Mouse (Mus musculus) lung, embryonic 15.5 days (tissue): ENCODE measurements around the gene Pi4k2b. TPM values are rescaled to one million over a fixed set of nuclear protein-coding genes. Genes with fewer than 3 reads are reported as not detected.

Experiments
- ATAC-seq: fragments of 200-750 bp; cut with Nextera tagmentation; 2 replicates; pipeline ENCODE4 v1.8.0; 2017; ENCODE audit warnings: moderate number of reproducible peaks, borderline replicate concordance; ENCODE audit not compliant: low FRiP score, low TSS enrichment; ENCODE audit errors: extremely low read depth
- H3K27ac ChIP-seq: fragments of 300-500 bp; sonication (generic); 2 replicates; pipeline ENCODE4 v1.5.1; 2015; ENCODE audit warnings: moderate library complexity, mild to moderate bottlenecking, inconsistent platforms
- H3K27me3 ChIP-seq: fragments of 300-500 bp; sonication (generic); 2 replicates; pipeline ENCODE4 v1.6.1; 2015; ENCODE audit warnings: inconsistent platforms
- H3K36me3 ChIP-seq: fragments of 300-500 bp; sonication (generic); 2 replicates; pipeline ENCODE4 v1.6.1; 2015; ENCODE audit warnings: inconsistent platforms
- H3K4me1 ChIP-seq: fragments of 300-500 bp; sonication (generic); 2 replicates; pipeline ENCODE4 v1.6.1; 2015; ENCODE audit warnings: inconsistent platforms
- H3K4me2 ChIP-seq: fragments of 300-500 bp; sonication (generic); 2 replicates; pipeline ENCODE4 v1.6.1; 2015; ENCODE audit warnings: inconsistent platforms, mild to moderate bottlenecking, moderate library complexity
- H3K4me3 ChIP-seq: fragments of 300-500 bp; sonication (generic); 2 replicates; pipeline ENCODE4 v1.5.1; 2015; ENCODE audit warnings: mild to moderate bottlenecking, inconsistent platforms
- H3K9ac ChIP-seq: fragments of 300-500 bp; sonication (generic); 2 replicates; pipeline ENCODE4 v1.6.1; 2015; ENCODE audit warnings: inconsistent platforms
- H3K9me3 ChIP-seq: fragments of 300-500 bp; sonication (generic); 2 replicates; pipeline ENCODE4 v1.6.1; 2016; ENCODE audit warnings: inconsistent platforms
- whole genome bisulfite sequencing: fragments of 180-500 bp; shearing (Covaris S2); methylation state at CpG from one replicate; pipeline ENCODE4 v1.1.7; 2015; 5-methylcytosine and 5-hydroxymethylcytosine counted together
- polyA plus RNA-seq: library from polyadenylated mRNA; unstranded; fragments of >200 nt; fragmentation: Nextera tagmentation; extraction: Ambion mirVana; gene quantifications from 2 replicates; pipeline ENCODE4 v1.2.1, GENCODE M21; 2015

Pi4k2b gene
- polyA plus RNA-seq, 1 experiment from 2014 or later: 35.7 TPM

DNA sequence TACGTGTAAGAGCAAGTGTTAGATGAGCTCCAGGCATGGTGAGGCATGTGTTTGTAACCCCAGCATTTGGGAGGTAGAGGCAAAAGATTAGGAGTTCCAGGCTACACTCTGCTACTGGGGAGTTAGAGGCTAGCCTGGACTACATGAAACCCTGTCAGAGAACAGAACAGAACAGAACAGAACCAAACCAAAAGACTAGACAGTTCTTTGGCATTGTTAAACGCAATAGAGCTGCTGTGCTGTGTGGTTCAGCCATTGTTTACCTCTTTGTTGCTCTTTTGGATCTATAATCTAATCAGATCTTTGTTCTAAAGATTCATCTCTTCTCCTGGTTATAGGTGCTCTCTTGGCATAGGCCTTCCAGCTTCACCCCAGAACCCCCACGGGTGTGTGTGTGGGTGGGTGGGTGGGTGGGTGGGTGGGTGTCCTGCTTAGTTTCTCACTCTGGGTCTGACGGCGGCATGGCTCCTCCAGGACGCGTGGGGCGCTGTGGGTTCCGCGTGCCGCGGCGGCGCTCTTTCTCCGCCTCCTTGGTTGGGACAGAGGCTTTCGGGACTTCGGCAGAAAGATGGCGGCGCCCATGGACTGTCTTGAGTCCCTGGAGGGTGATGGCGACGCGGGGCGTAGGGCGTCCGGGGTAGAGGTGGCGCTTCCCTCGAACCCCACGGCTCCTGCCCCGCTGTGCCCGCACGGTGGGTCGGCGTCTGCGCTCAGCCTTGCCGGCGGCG lies 41.3 kb downstream of the Pi4k2b start:
- peak overlapping the region; percentile 52 for H3K4me2 ChIP-seq
- 4% methylated on average over 37 of the region's 37 CpGs for WGBS
- peak overlapping the region; percentile 60; the same call in 1 of the 2 replicates for H3K27ac ChIP-seq
- peak overlapping the region; percentile 75 for H3K9ac ChIP-seq
- H3K4me1 ChIP-seq: no peaks in the 10 kb centered on the region
- 0 out of 2 replicates have a peak, but pooled peaks cover 2% of the 10 kb centered on the region for H3K36me3 ChIP-seq
- H3K9me3 ChIP-seq: no peaks in the 10 kb centered on the region
- peak overlapping the region; percentile 84 for H3K4me3 ChIP-seq
- peak; percentile 96 for ATAC-seq
- H3K27me3 ChIP-seq: no peaks in the 10 kb centered on the region

DNA sequence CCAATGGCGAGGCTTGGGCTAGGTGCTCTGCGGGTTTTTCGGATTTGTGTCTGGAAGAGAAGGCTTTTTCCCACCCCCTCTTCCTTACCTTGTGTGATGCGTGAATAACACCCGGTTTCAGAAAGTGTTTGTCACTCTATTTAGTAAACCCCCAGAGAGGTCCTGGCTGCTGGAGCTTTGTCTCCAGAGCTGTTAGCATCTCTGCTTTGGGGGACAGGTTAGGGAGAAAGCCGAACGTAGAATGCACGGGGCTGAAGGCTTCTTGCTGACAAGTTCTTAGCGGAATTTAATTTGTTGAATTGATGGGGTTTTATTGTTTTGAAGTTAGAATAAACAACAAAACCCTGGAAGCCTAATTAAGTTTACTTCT lies 41.9 kb downstream of the Pi4k2b start:
- 0 out of 2 replicates have a peak, but pooled peaks cover 2% of the 10 kb centered on the region for H3K36me3 ChIP-seq

GRCm38 (mm10) chr5:52783957-52784356 lies 42.6 kb downstream of the Pi4k2b start:
- no peak overlapping the region for H3K27ac ChIP-seq
- WGBS: 63% methylated on average over 2 of the region's 2 CpGs
- no peak for ATAC-seq
- no peaks in the 10 kb centered on the region for H3K9me3 ChIP-seq
- H3K36me3 ChIP-seq: 0 out of 2 replicates have a peak, but pooled peaks cover 2% of the 10 kb centered on the region
- no peak overlapping the region for H3K9ac ChIP-seq
- H3K4me2 ChIP-seq: peak overlapping the region; percentile 52; the same call in 1 of the 2 replicates
- H3K4me1 ChIP-seq: no peaks in the 10 kb centered on the region
- peak overlapping the region; percentile 84; the same call in 1 of the 2 replicates for H3K4me3 ChIP-seq
- no peaks in the 10 kb centered on the region for H3K27me3 ChIP-seq

More for the DNA sequence above, 41.9 kb downstream of the Pi4k2b start:
- peak overlapping the region; percentile 75 for H3K9ac ChIP-seq
- WGBS: 0% methylated on average over 9 of the region's 9 CpGs
- no peaks in the 10 kb centered on the region for H3K27me3 ChIP-seq
- peak; percentile 32; the same call in 1 of the 2 replicates for ATAC-seq
- peak overlapping the region; percentile 84 for H3K4me3 ChIP-seq
- peak overlapping the region; percentile 52 for H3K4me2 ChIP-seq
- H3K9me3 ChIP-seq: no peaks in the 10 kb centered on the region
- H3K27ac ChIP-seq: peak overlapping the region; percentile 60; the same call in 1 of the 2 replicates
- no peaks in the 10 kb centered on the region for H3K4me1 ChIP-seq

- ATAC-seq: no peak
- WGBS: 76% methylated on average over 7 of the region's 7 CpGs
- Histone ChIP-seq H3K27ac (no peak overlapping the region), H3K4me2 (no peak overlapping the region), H3K9me3 (no peaks in the 10 kb centered on the region), H3K36me3 (0 out of 2 replicates have a peak, but pooled peaks cover 2% of the 10 kb centered on the region), H3K27me3 (no peaks in the 10 kb centered on the region), H3K4me1 (no peaks in the 10 kb centered on the region), H3K4me3 (no peak overlapping the region), H3K9ac (no peak overlapping the region)
These were observed 45.4 kb downstream of the Pi4k2b start for GRCm38 (mm10) chr5:52786556-52787322.

GRCm38 (mm10) chr5:52793230-52793629 lies 51.9 kb downstream of the Pi4k2b start:
- ATAC-seq: no peak
- H3K36me3 ChIP-seq: peaks cover 21% of the 10 kb centered on the region; the same call in 1 of the 2 replicates
- 95% methylated on average over 9 of the region's 9 CpGs for WGBS
- no peaks in the 10 kb centered on the region for H3K27me3 ChIP-seq
- H3K9me3 ChIP-seq: no peaks in the 10 kb centered on the region
- H3K4me3 ChIP-seq: no peak overlapping the region
- no peak overlapping the region for H3K4me2 ChIP-seq
- H3K4me1 ChIP-seq: no peaks in the 10 kb centered on the region
- H3K27ac ChIP-seq: no peak overlapping the region
- H3K9ac ChIP-seq: no peak overlapping the region

DNA sequence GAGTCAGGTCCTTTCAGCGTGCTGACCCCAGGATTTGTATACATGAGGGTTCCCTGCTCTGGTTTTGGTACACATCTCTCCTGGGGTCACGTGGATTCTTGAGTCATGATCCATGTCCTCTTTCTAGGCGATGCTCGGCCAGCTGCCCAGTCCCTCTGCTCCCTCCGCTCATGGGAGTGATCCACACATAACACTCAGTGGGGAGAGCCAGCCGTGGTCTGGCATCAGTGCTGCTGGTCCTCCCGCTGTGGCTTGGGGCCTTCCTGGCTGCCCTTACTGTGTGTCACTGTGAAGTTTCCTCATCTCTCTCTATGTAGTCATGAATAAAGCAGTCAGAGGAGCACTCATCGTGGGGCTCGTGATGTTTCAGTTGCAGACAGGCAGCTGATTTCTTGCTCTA lies 52.7 kb downstream of the Pi4k2b start:
- no peak for ATAC-seq
- Histone ChIP-seq H3K27me3 (no peaks in the 10 kb centered on the region), H3K4me1 (no peaks in the 10 kb centered on the region), H3K9ac (no peak overlapping the region), H3K27ac (no peak overlapping the region), H3K36me3 (peaks cover 21% of the 10 kb centered on the region; the same call in 1 of the 2 replicates), H3K9me3 (no peaks in the 10 kb centered on the region), H3K4me2 (no peak overlapping the region), H3K4me3 (no peak overlapping the region)
- WGBS: 88% methylated on average over 9 of the region's 9 CpGs

- H3K27ac ChIP-seq: no peak overlapping the region
These were observed 58.1 kb downstream of the Pi4k2b start for GRCm38 (mm10) chr5:52799274-52799985.

GRCm38 (mm10) chr5:52805801-52806200 lies 64.4 kb downstream of the Pi4k2b start:
- H3K27me3 ChIP-seq: no peaks in the 10 kb centered on the region
- no peak for ATAC-seq
- H3K4me3 ChIP-seq: no peak overlapping the region
- no peak overlapping the region for H3K27ac ChIP-seq
- no peak overlapping the region for H3K4me2 ChIP-seq
- H3K4me1 ChIP-seq: no peaks in the 10 kb centered on the region
- no peak overlapping the region for H3K9ac ChIP-seq
- H3K36me3 ChIP-seq: peaks cover 14% of the 10 kb centered on the region; the same call in 1 of the 2 replicates
- 68% methylated on average over 4 of the region's 4 CpGs for WGBS
- no peaks in the 10 kb centered on the region for H3K9me3 ChIP-seq

More at GRCm38 (mm10) chr5:52799274-52799985, 58.1 kb downstream of the Pi4k2b start:
- peaks cover 26% of the 10 kb centered on the region; the same call in 1 of the 2 replicates for H3K36me3 ChIP-seq
- H3K4me3 ChIP-seq: no peak overlapping the region
- ATAC-seq: no peak
- H3K27me3 ChIP-seq: no peaks in the 10 kb centered on the region
- no peak overlapping the region for H3K4me2 ChIP-seq
- no peak overlapping the region for H3K9ac ChIP-seq
- H3K9me3 ChIP-seq: no peaks in the 10 kb centered on the region
- WGBS: 87% methylated on average over 12 of the region's 12 CpGs
- H3K4me1 ChIP-seq: no peaks in the 10 kb centered on the region

GRCm38 (mm10) chr5:52806349-52806748 lies 65.0 kb downstream of the Pi4k2b start:
- ATAC-seq: no peak
- Histone ChIP-seq H3K27me3 (no peaks in the 10 kb centered on the region), H3K4me3 (no peak overlapping the region), H3K27ac (no peak overlapping the region), H3K4me1 (no peaks in the 10 kb centered on the region), H3K9ac (no peak overlapping the region), H3K36me3 (peaks cover 14% of the 10 kb centered on the region; the same call in 1 of the 2 replicates), H3K4me2 (no peak overlapping the region), H3K9me3 (no peaks in the 10 kb centered on the region)
- WGBS: 69% methylated on average over 8 of the region's 8 CpGs

DNA sequence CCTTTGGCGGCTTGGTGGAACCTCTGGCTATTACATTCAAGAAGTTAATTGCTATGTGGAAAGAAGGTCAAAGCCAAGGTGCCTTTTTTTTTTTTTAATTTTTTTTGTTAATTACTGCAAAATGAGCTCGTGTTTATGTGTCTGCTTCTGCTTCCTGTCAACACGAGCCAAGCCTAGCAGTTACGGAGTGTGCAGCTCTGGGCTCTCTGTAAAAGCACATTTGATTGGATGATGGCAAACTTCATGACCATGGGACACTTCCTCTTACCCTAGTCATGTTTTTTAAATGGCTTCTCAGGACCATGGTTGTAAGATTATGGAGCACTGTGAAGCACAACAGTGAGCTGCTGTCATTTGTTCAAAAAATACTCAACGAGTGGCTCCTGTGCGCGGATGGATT lies 65.7 kb downstream of the Pi4k2b start:
- no peak overlapping the region for H3K4me3 ChIP-seq
- no peak for ATAC-seq
- H3K4me1 ChIP-seq: no peaks in the 10 kb centered on the region
- no peaks in the 10 kb centered on the region for H3K27me3 ChIP-seq
- no peak overlapping the region for H3K4me2 ChIP-seq
- no peak overlapping the region for H3K9ac ChIP-seq
- H3K27ac ChIP-seq: no peak overlapping the region
- peaks cover 14% of the 10 kb centered on the region; the same call in 1 of the 2 replicates for H3K36me3 ChIP-seq
- WGBS: 86% methylated on average over 7 of the region's 7 CpGs
- H3K9me3 ChIP-seq: no peaks in the 10 kb centered on the region

DNA sequence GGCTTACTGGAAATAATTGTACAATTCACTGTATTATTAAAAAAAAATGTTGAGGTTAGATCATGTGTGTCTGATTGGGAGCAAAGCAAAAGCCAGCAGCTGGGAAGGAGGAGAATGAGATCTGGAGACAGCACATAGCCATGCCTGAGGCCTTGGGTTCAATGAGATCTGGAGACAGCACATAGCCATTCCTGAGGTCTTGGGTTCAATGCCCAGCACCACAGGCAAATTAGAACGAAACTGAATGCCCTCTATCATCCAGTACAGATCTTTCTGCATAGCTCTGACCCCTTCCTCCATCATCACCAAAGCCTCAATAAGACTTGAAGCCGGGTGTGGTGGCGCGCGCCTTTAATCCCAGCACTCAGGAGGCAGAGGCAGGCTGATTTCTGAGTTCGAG lies 69.1 kb downstream of the Pi4k2b start:
- Histone ChIP-seq H3K4me3 (no peak overlapping the region), H3K9ac (no peak overlapping the region), H3K9me3 (no peaks in the 10 kb centered on the region), H3K27ac (no peak overlapping the region), H3K36me3 (peaks cover 9% of the 10 kb centered on the region), H3K4me2 (no peak overlapping the region), H3K27me3 (no peaks in the 10 kb centered on the region), H3K4me1 (no peaks in the 10 kb centered on the region)
- ATAC-seq: no peak
- WGBS: 92% methylated on average over 6 of the region's 6 CpGs
